Comparison of ENCODE assay signal across 8 mouse cellular contexts in genomic region chr17:47522536-47522935, GRCm38 (mm10). TPM values are rescaled to one million over a fixed set of nuclear protein-coding genes. Genes with fewer than 3 reads are reported as not detected.
DNase-seq lines count a peak whose midpoint lies in the region; ATAC-seq lines count a peak whose summit lies in the region.

No protein-coding gene starts in this region.

- H3K36me3 ChIP-seq in heart, embryonic 10.5 days: no peaks in the 10 kb centered on the region
- no peaks in the 10 kb centered on the region for H3K36me3 ChIP-seq in hindbrain, embryonic 12.5 days
- no peaks in the 10 kb centered on the region for H3K36me3 ChIP-seq in midbrain, embryonic 13.5 days

- H3K4me2 ChIP-seq in hindbrain, embryonic 12.5 days (replicated peaks): no peak overlapping the region
- H3K4me2 ChIP-seq in midbrain, embryonic 13.5 days (replicated peaks): no peak overlapping the region

- H3K4me3 ChIP-seq in heart, embryonic 10.5 days: peak overlapping the region; percentile 47; the same call in 1 of the 2 replicates
- 0 out of 2 replicates have a peak overlapping the region, but pooled peaks have one; percentile 23 for H3K4me3 ChIP-seq in brown adipose tissue, adult 24 weeks (ENCODE audit: insufficient read depth, low read depth, low read length)
- no peak overlapping the region for H3K4me3 ChIP-seq in hindbrain, embryonic 12.5 days
- H3K4me3 ChIP-seq in midbrain, embryonic 13.5 days (replicated peaks): no peak overlapping the region

- no peak overlapping the region for H3K9ac ChIP-seq in hindbrain, embryonic 12.5 days
- no peak overlapping the region for H3K9ac ChIP-seq in midbrain, embryonic 13.5 days (replicated peaks)

- DNase-seq in heart, embryonic 10.5 days (ENCODE audit: low spot score): no peak
- DNase-seq in heart, adult 8-10 months (ENCODE audit: low spot score): no peak
- no peak for DNase-seq in cerebellum, adult 8-10 months

- peak; percentile 27; the same call in 1 of the 2 replicates for ATAC-seq in hindbrain, embryonic 12.5 days (ENCODE audit: low FRiP score)
- no peak; the same call in 1 of the 2 replicates for ATAC-seq in midbrain, embryonic 13.5 days
- ATAC-seq in CD4-positive, CD25-positive, alpha-beta regulatory T cell, adult 4 months: no peak
- no peak for ATAC-seq in inflammation-experienced regulatory T-cells, adult 6 months

- 46% methylated on average over 4 of the region's 4 CpGs for WGBS in heart, embryonic 10.5 days
- 61% methylated on average over 4 of the region's 4 CpGs for WGBS in hindbrain, embryonic 12.5 days
- 71% methylated on average over 4 of the region's 4 CpGs for WGBS in midbrain, embryonic 13.5 days

- peak overlapping the region; percentile 98 for H3K27ac ChIP-seq in heart, embryonic 10.5 days
- peak overlapping the region; percentile 99 for H3K27ac ChIP-seq in brown adipose tissue, adult 24 weeks (replicated peaks; ENCODE audit: low read depth, low read length)
- H3K27ac ChIP-seq in hindbrain, embryonic 12.5 days: peak overlapping the region; percentile 92
- H3K27ac ChIP-seq in midbrain, embryonic 13.5 days: peak overlapping the region; percentile 89

- H3K9me3 ChIP-seq in heart, embryonic 10.5 days: no peaks in the 10 kb centered on the region
- no peaks in the 10 kb centered on the region for H3K9me3 ChIP-seq in hindbrain, embryonic 12.5 days (replicated peaks)
- no peaks in the 10 kb centered on the region for H3K9me3 ChIP-seq in midbrain, embryonic 13.5 days

- H3K27me3 ChIP-seq in heart, embryonic 10.5 days (ENCODE audit: insufficient read depth, poor library complexity, severe bottlenecking): no peaks in the 10 kb centered on the region
- no peaks in the 10 kb centered on the region for H3K27me3 ChIP-seq in hindbrain, embryonic 12.5 days
- H3K27me3 ChIP-seq in midbrain, embryonic 13.5 days: no peaks in the 10 kb centered on the region

- peaks cover 77% of the 10 kb centered on the region for H3K4me1 ChIP-seq in heart, embryonic 10.5 days
- H3K4me1 ChIP-seq in brown adipose tissue, adult 24 weeks (ENCODE audit: control insufficient read depth, insufficient read depth, insufficient read length, low read length): peaks cover 18% of the 10 kb centered on the region
- peaks cover 37% of the 10 kb centered on the region for H3K4me1 ChIP-seq in hindbrain, embryonic 12.5 days
- H3K4me1 ChIP-seq in midbrain, embryonic 13.5 days (replicated peaks): peaks cover 34% of the 10 kb centered on the region

RNA-seq across cellular contexts. Expression of gene Ccnd3, which starts 17.7 kb away (rescaled TPM):
- polyA plus RNA-seq in heart, embryonic 10.5 days (2016; fragmentation: Nextera tagmentation; extraction: Ambion mirVana): 552 and 644 TPM in 2 replicates
- 10 to 100 TPM; 74.4 to 82.2 (median 75.2) TPM for total RNA-seq in heart, adult 8-10 months (2022)
- 40.4 and 48.4 TPM in 2 replicates for polyA plus RNA-seq in brown adipose tissue, adult 24 weeks (2012; ENCODE audit: insufficient read depth, insufficient read length, missing spikeins)
- polyA plus RNA-seq in hindbrain, embryonic 12.5 days (2016; fragmentation: Nextera tagmentation; extraction: Ambion mirVana): 177 and 179 TPM in 2 replicates
- polyA plus RNA-seq in midbrain, embryonic 13.5 days (2015; fragmentation: Nextera tagmentation; extraction: Ambion mirVana): 60.4 and 71.4 TPM in 2 replicates
- 100 to 1,000 TPM; 149 to 151 TPM for polyA plus RNA-seq in CD4-positive, CD25-positive, alpha-beta regulatory T cell, adult 4 months (2017; shearing (Covaris generic))
- 100 to 1,000 TPM; 124 to 141 (median 130) TPM for polyA plus RNA-seq in inflammation-experienced regulatory T-cells, adult 6 months (2017; shearing (Covaris generic))

RNA-seq across cellular contexts. Expression of gene Taf8, which starts 20.4 kb away (rescaled TPM):
- 23.0 and 28.5 TPM in 2 replicates for polyA plus RNA-seq in heart, embryonic 10.5 days (2016; fragmentation: Nextera tagmentation; extraction: Ambion mirVana)
- 10 to 100 TPM in 2 of 4 experiments, 1 to 10 TPM in 2; 9.1 to 12.5 (median 10.4) TPM for total RNA-seq in heart, adult 8-10 months (2022)
- polyA plus RNA-seq in brown adipose tissue, adult 24 weeks (2012; ENCODE audit: insufficient read depth, insufficient read length, missing spikeins): 6.8 and 8.9 TPM in 2 replicates
- 27.5 and 29.5 TPM in 2 replicates for polyA plus RNA-seq in hindbrain, embryonic 12.5 days (2016; fragmentation: Nextera tagmentation; extraction: Ambion mirVana)
- 24.6 and 27.3 TPM in 2 replicates for polyA plus RNA-seq in midbrain, embryonic 13.5 days (2015; fragmentation: Nextera tagmentation; extraction: Ambion mirVana)
- polyA plus RNA-seq in CD4-positive, CD25-positive, alpha-beta regulatory T cell, adult 4 months (2017; shearing (Covaris generic)): 10 to 100 TPM; 61.1 to 95.4 TPM
- polyA plus RNA-seq in inflammation-experienced regulatory T-cells, adult 6 months (2017; shearing (Covaris generic)): 10 to 100 TPM; 56.9 to 80.8 (median 70.0) TPM

Comparison
In these comparisons a context has a peak if more than half of its experiments do, and no peak if none do; other contexts are left out.
1. H3K4me3 ChIP-seq: peak in heart, embryonic 10.5 days (single experiment) and brown adipose tissue, adult 24 weeks (single experiment); none in hindbrain, embryonic 12.5 days (single experiment) and midbrain, embryonic 13.5 days (single experiment).
2. Peak in every context shown above with its lines, with median percentiles within 50 percentile points of each other: H3K27ac ChIP-seq.